Mouse (Mus musculus): Measurements from ENCODE around the gene Gorab. TPM values are rescaled to one million over a fixed set of nuclear protein-coding genes. Genes with fewer than 3 reads are reported as not detected.

The Gorab gene
- total and polyA plus RNA-seq, 2 experiments from 2014 or later: 5.1 to 5.8 TPM

- H3K9ac ChIP-seq (replicated peaks; ENCODE audit: low read depth, low read length): no peak overlapping the region
- no peaks in the 10 kb centered on the region for H3K27me3 ChIP-seq (ENCODE audit: control insufficient read depth, insufficient read depth, low read length)
- no peak overlapping the region for H3K27ac ChIP-seq (ENCODE audit: low read depth)
- no peaks in the 10 kb centered on the region for H3K9me3 ChIP-seq (replicated peaks; ENCODE audit: control insufficient read depth, low read length)
- 74% methylated on average over 6 of the region's 6 CpGs for WGBS
- DNase-seq (ENCODE audit: low spot score): no peak
- TF ChIP-seq CTCF (IDR thresholded peaks at IDR 0.05; ENCODE audit: low read depth): no peak
- no peak for TF ChIP-seq EP300 (IDR thresholded peaks at IDR 0.05; ENCODE audit: low read depth)
- no peak overlapping the region for H3K4me2 ChIP-seq (ENCODE audit: low read depth, low read length)
- H3K36me3 ChIP-seq (replicated peaks; ENCODE audit: control insufficient read depth, insufficient read depth, low read length): no peaks in the 10 kb centered on the region
- no peaks in the 10 kb centered on the region for H3K4me1 ChIP-seq (ENCODE audit: control insufficient read depth, insufficient read depth)
- no peak for ATAC-seq (ENCODE audit: insufficient read depth, low read depth)
- no peak overlapping the region for H3K4me3 ChIP-seq (ENCODE audit: low read depth, low read length)
These were observed 45.7 kb downstream of the Gorab start for GRCm38 (mm10) chr1:163357733-163358132.

DNA sequence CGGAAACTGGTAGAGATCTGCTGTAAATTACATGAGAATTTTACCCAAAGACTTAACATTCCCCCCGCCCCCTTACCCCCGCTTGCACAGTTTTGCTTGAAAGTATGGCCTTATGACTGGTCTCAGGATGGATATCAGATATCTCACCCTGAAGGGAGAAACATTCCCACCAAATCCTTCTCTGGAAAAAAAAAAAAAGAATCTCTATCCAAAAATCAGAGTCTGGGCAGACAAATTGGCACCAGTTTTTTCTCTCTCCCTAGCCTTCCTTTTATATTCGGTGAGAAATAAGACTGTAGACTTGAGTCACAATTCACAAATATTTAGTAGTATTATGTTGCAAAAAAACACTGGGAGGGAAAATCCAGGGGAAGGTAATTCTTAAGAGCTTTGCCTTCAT lies 47.3 kb downstream of the Gorab start:
- Histone ChIP-seq H3K36me3 (replicated peaks; ENCODE audit: control insufficient read depth, insufficient read depth, low read length) (no peaks in the 10 kb centered on the region), H3K4me1 (ENCODE audit: control insufficient read depth, insufficient read depth) (no peaks in the 10 kb centered on the region), H3K4me3 (ENCODE audit: low read depth, low read length) (no peak overlapping the region), H3K9me3 (replicated peaks; ENCODE audit: control insufficient read depth, low read length) (no peaks in the 10 kb centered on the region), H3K4me2 (ENCODE audit: low read depth, low read length) (no peak overlapping the region), H3K9ac (replicated peaks; ENCODE audit: low read depth, low read length) (no peak overlapping the region), H3K27ac (ENCODE audit: low read depth) (no peak overlapping the region), H3K27me3 (ENCODE audit: control insufficient read depth, insufficient read depth, low read length) (no peaks in the 10 kb centered on the region)
- WGBS: 75% methylated on average over 4 of the region's 4 CpGs
- ATAC-seq (ENCODE audit: insufficient read depth, low read depth) (no peak), DNase-seq (ENCODE audit: low spot score) (no peak)
- TF ChIP-seq CTCF (IDR thresholded peaks at IDR 0.05; ENCODE audit: low read depth) (no peak), EP300 (IDR thresholded peaks at IDR 0.05; ENCODE audit: low read depth) (no peak)

DNA sequence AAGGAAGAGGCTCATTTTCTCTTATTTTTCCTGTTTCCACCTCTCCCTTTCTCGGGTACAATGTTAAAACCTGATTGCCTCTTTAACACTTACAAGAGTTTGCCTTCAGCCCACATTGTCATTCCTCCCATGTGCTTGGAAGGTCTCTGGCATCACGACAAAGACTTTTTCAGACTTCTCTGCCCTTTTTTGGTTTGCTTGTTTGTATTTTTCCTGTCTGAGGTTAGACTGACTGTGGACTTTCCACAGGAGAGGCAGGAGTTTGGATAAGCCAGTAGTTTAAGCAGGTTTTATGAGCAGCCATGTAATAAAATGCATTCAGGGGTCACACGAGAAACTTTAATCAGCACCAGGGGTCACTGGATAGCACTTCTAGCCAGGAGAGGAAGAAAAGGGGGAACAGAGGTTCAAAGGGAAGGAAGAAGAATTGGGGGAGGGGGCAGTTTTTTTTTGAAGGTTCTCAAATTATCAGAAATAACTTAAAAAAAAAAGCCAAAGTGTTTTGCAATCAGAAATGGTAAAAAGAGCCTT lies 47.8 kb downstream of the Gorab start:
- H3K4me2 ChIP-seq (ENCODE audit: low read depth, low read length): no peak overlapping the region
- no peak for DNase-seq (ENCODE audit: low spot score)
- no peaks in the 10 kb centered on the region for H3K9me3 ChIP-seq (replicated peaks; ENCODE audit: control insufficient read depth, low read length)
- TF ChIP-seq CTCF (IDR thresholded peaks at IDR 0.05; ENCODE audit: low read depth): no peak
- TF ChIP-seq EP300 (IDR thresholded peaks at IDR 0.05; ENCODE audit: low read depth): no peak
- ATAC-seq (ENCODE audit: insufficient read depth, low read depth): no peak
- no peak overlapping the region for H3K4me3 ChIP-seq (ENCODE audit: low read depth, low read length)
- H3K36me3 ChIP-seq (replicated peaks; ENCODE audit: control insufficient read depth, insufficient read depth, low read length): no peaks in the 10 kb centered on the region
- no peaks in the 10 kb centered on the region for H3K4me1 ChIP-seq (ENCODE audit: control insufficient read depth, insufficient read depth)
- no peak overlapping the region for H3K27ac ChIP-seq (ENCODE audit: low read depth)
- no peak overlapping the region for H3K9ac ChIP-seq (replicated peaks; ENCODE audit: low read depth, low read length)
- 38% methylated on average over 3 of the region's 3 CpGs for WGBS
- no peaks in the 10 kb centered on the region for H3K27me3 ChIP-seq (ENCODE audit: control insufficient read depth, insufficient read depth, low read length)

- Histone ChIP-seq H3K4me1 (ENCODE audit: control insufficient read depth, insufficient read depth) (no peaks in the 10 kb centered on the region), H3K27me3 (ENCODE audit: control insufficient read depth, insufficient read depth, low read length) (no peaks in the 10 kb centered on the region), H3K27ac (ENCODE audit: low read depth) (no peak overlapping the region), H3K4me3 (ENCODE audit: low read depth, low read length) (no peak overlapping the region), H3K9ac (replicated peaks; ENCODE audit: low read depth, low read length) (no peak overlapping the region), H3K36me3 (replicated peaks; ENCODE audit: control insufficient read depth, insufficient read depth, low read length) (no peaks in the 10 kb centered on the region), H3K9me3 (replicated peaks; ENCODE audit: control insufficient read depth, low read length) (no peaks in the 10 kb centered on the region), H3K4me2 (ENCODE audit: low read depth, low read length) (no peak overlapping the region)
- DNase-seq (ENCODE audit: low spot score) (no peak), ATAC-seq (ENCODE audit: insufficient read depth, low read depth) (no peak)
- TF ChIP-seq EP300 (IDR thresholded peaks at IDR 0.05; ENCODE audit: low read depth) (no peak), CTCF (IDR thresholded peaks at IDR 0.05; ENCODE audit: low read depth) (no peak)
- whole genome bisulfite sequencing: 78% methylated on average over 3 of the region's 3 CpGs
These were observed 52.5 kb downstream of the Gorab start for GRCm38 (mm10) chr1:163350988-163351387.

DNA sequence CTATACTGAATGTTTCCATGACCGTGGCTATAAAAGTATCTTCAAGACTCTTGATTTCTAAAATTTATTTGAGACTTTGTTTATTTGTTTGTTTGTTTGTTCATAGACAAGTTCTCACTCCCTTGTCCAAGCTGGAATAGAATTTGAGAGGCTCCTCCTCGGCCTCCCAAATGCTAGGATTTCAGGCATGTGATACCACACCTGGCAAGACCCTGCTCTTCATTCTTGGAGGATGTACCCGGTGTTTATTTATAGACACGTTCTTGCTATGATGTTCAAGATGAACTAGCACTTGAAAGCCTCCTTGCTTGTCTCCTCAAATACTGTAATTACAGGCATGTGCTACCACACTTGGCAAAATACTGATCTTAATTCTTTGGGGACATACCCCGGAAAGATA lies 57.9 kb downstream of the Gorab start:
- ATAC-seq (ENCODE audit: insufficient read depth, low read depth) (no peak), DNase-seq (ENCODE audit: low spot score) (no peak)
- Histone ChIP-seq H3K27me3 (ENCODE audit: control insufficient read depth, insufficient read depth, low read length) (no peaks in the 10 kb centered on the region), H3K4me3 (ENCODE audit: low read depth, low read length) (no peak overlapping the region), H3K27ac (ENCODE audit: low read depth) (no peak overlapping the region), H3K9ac (replicated peaks; ENCODE audit: low read depth, low read length) (no peak overlapping the region), H3K36me3 (replicated peaks; ENCODE audit: control insufficient read depth, insufficient read depth, low read length) (no peaks in the 10 kb centered on the region), H3K9me3 (replicated peaks; ENCODE audit: control insufficient read depth, low read length) (no peaks in the 10 kb centered on the region), H3K4me1 (ENCODE audit: control insufficient read depth, insufficient read depth) (no peaks in the 10 kb centered on the region), H3K4me2 (ENCODE audit: low read depth, low read length) (no peak overlapping the region)
- 66% methylated on average over 5 of the region's 5 CpGs for WGBS
- TF ChIP-seq EP300 (IDR thresholded peaks at IDR 0.05; ENCODE audit: low read depth) (no peak), CTCF (IDR thresholded peaks at IDR 0.05; ENCODE audit: low read depth) (no peak)

DNA sequence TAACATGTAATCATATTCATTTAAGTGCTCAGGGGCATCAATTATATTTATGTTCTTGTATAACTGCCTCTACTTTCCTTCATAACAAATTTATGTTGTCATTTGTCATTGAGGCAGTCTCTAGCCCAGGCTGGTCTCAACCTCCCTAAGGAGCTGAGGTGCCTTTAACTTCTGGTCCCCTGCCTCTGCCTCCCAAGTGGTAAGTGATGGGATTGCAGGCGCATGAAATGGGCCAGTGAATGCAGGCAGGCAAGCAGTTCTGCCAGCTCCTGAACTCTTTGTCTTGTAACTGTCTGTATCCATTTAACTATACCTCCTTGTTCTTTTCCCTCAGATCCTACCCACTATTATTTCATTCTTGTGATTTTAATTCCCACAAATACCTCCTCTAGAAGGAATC lies 58.5 kb downstream of the Gorab start:
- DNase-seq (ENCODE audit: low spot score) (no peak), ATAC-seq (ENCODE audit: insufficient read depth, low read depth) (no peak)
- no peak overlapping the region for H3K9ac ChIP-seq (replicated peaks; ENCODE audit: low read depth, low read length)
- no peak overlapping the region for H3K4me2 ChIP-seq (ENCODE audit: low read depth, low read length)
- 36% methylated on average over 1 of the region's 1 CpGs for WGBS
- no peaks in the 10 kb centered on the region for H3K27me3 ChIP-seq (ENCODE audit: control insufficient read depth, insufficient read depth, low read length)
- no peaks in the 10 kb centered on the region for H3K9me3 ChIP-seq (replicated peaks; ENCODE audit: control insufficient read depth, low read length)
- TF ChIP-seq CTCF (IDR thresholded peaks at IDR 0.05; ENCODE audit: low read depth): no peak
- TF ChIP-seq EP300 (IDR thresholded peaks at IDR 0.05; ENCODE audit: low read depth): no peak
- H3K27ac ChIP-seq (ENCODE audit: low read depth): no peak overlapping the region
- H3K36me3 ChIP-seq (replicated peaks; ENCODE audit: control insufficient read depth, insufficient read depth, low read length): no peaks in the 10 kb centered on the region
- no peaks in the 10 kb centered on the region for H3K4me1 ChIP-seq (ENCODE audit: control insufficient read depth, insufficient read depth)
- no peak overlapping the region for H3K4me3 ChIP-seq (ENCODE audit: low read depth, low read length)

All from heart, postnatal 0 days (tissue).